Mouse (Mus musculus): ENCODE data around the gene 4930432M17Rik. TPM values are rescaled to one million over a fixed set of nuclear protein-coding genes. Genes with fewer than 3 reads are reported as not detected.

4930432M17Rik gene
- polyA plus RNA-seq, 1 experiment from 2014 or later, result not detected

GRCm38 (mm10) chr3:121713151-121713701 is 42.7 kb downstream of the 4930432M17Rik start:
- H3K27ac ChIP-seq, result no peak overlapping the region
- H3K36me3 ChIP-seq, result no peaks in the 10 kb centered on the region
- H3K9ac ChIP-seq, result no peak overlapping the region

DNA sequence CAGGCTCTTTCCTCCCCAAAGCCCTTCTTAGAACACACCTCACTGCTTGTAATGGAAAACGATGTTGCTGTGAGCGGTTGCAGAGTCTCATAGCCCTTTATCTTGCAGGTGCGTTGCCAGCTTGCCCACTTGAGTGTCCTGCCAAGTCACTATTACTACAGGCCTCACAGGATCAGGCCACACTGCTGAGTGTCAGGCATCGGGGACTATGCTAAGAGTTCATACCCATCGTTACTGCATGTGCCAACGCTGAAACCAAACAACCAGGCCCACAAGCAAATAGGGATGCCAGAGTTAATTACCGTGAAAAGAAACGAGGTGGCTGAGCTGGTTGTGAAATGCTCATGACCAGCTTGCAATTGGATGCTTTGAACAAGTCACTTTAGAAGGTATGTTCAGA is 43.3 kb downstream of the 4930432M17Rik start:
- H3K27me3 ChIP-seq (replicated peaks), result peaks cover 5% of the 10 kb centered on the region
- no peaks in the 10 kb centered on the region for H3K4me1 ChIP-seq
- no peak overlapping the region for H3K27ac ChIP-seq
- no peak for ATAC-seq
- 68% methylated on average over 8 of the region's 8 CpGs for WGBS (ENCODE audit: insufficient replicate concordance)
- no peak overlapping the region for H3K4me3 ChIP-seq
- no peaks in the 10 kb centered on the region for H3K9me3 ChIP-seq (replicated peaks)
- H3K4me2 ChIP-seq, result no peak overlapping the region
- H3K9ac ChIP-seq, result no peak overlapping the region
- no peaks in the 10 kb centered on the region for H3K36me3 ChIP-seq

More at GRCm38 (mm10) chr3:121713151-121713701, 42.7 kb downstream of the 4930432M17Rik start:
- H3K27me3 ChIP-seq (replicated peaks), result peaks cover 3% of the 10 kb centered on the region
- H3K4me2 ChIP-seq, result no peak overlapping the region
- no peak overlapping the region for H3K4me3 ChIP-seq
- 36% methylated on average over 17 of the region's 17 CpGs for WGBS (ENCODE audit: insufficient replicate concordance)
- no peaks in the 10 kb centered on the region for H3K9me3 ChIP-seq (replicated peaks)
- H3K4me1 ChIP-seq, result no peaks in the 10 kb centered on the region
- no peak for ATAC-seq

DNA sequence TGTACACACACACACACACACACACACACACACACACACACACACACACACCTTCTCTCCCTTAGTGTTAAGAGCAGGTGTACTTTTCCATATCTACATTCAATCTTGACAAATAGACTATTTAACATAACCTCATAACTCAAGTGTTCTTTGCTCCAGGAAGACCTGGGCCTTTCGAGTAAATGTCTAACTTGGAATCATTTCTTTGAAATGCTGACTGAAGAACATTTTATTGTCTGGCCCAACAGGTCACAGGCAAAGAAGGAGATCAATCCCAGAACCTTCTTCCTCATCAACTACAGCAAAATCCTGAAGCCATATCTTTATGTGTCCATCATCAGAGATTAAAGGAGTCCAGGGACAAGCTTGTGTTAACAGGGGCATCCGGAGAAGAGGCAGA is 43.9 kb downstream of the 4930432M17Rik start:
- no peaks in the 10 kb centered on the region for H3K36me3 ChIP-seq
- no peak for ATAC-seq
- H3K4me1 ChIP-seq, result no peaks in the 10 kb centered on the region
- WGBS (ENCODE audit: insufficient replicate concordance), result 71% methylated on average over 2 of the region's 2 CpGs
- no peak overlapping the region for H3K27ac ChIP-seq
- H3K4me2 ChIP-seq, result no peak overlapping the region
- H3K27me3 ChIP-seq (replicated peaks), result peaks cover 11% of the 10 kb centered on the region
- no peak overlapping the region for H3K4me3 ChIP-seq
- H3K9ac ChIP-seq, result no peak overlapping the region
- no peaks in the 10 kb centered on the region for H3K9me3 ChIP-seq (replicated peaks)

GRCm38 (mm10) chr3:121715336-121715735 is 44.8 kb downstream of the 4930432M17Rik start:
- Histone ChIP-seq H3K27me3 (replicated peaks) (peaks cover 9% of the 10 kb centered on the region), H3K4me2 (no peak overlapping the region), H3K9me3 (replicated peaks) (no peaks in the 10 kb centered on the region), H3K9ac (no peak overlapping the region), H3K4me1 (no peaks in the 10 kb centered on the region), H3K4me3 (no peak overlapping the region), H3K36me3 (no peaks in the 10 kb centered on the region), H3K27ac (no peak overlapping the region)
- ATAC-seq, result no peak

DNA sequence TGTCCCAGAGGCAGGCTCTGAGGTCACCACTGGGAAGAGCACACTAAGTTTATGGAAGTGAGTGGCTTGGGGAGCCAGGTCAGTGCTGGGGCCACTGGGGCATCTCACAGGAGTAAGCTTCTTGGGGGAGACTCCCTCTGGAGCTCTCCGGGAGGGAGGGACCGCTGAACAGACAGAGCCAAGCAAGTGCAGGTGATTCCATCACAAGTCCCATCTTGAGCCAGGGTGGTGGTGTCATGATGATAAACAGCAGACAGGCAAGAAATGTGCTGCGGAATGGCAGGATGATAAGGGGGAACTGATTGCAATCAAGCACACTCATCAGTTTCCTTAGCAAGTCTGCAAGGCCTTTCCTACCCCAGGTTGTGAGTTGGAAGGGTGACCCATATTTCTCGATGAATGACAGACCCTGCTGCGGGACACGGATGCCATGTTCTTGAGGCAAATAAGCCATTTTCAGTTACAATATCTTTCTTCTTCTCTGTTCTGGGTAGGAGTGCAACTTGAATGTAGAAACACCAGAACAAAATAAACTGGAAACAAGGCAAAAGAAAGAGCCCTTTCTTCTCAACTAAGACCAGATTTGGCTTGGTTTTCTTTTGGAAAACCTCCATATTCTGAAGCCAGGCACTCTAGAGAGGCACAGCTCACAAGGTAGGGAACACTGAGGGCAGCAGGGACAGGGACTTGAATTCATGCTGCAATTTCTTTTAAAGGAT is 45.3 kb downstream of the 4930432M17Rik start:
- ATAC-seq, result no peak
- no peaks in the 10 kb centered on the region for H3K4me1 ChIP-seq
- H3K4me2 ChIP-seq, result no peak overlapping the region
- H3K27ac ChIP-seq, result no peak overlapping the region
- H3K36me3 ChIP-seq, result no peaks in the 10 kb centered on the region
- H3K9ac ChIP-seq, result no peak overlapping the region
- 54% methylated on average over 6 of the region's 6 CpGs for WGBS (ENCODE audit: insufficient replicate concordance)
- H3K27me3 ChIP-seq (replicated peaks), result peaks cover 11% of the 10 kb centered on the region
- H3K9me3 ChIP-seq (replicated peaks), result no peaks in the 10 kb centered on the region
- no peak overlapping the region for H3K4me3 ChIP-seq

DNA sequence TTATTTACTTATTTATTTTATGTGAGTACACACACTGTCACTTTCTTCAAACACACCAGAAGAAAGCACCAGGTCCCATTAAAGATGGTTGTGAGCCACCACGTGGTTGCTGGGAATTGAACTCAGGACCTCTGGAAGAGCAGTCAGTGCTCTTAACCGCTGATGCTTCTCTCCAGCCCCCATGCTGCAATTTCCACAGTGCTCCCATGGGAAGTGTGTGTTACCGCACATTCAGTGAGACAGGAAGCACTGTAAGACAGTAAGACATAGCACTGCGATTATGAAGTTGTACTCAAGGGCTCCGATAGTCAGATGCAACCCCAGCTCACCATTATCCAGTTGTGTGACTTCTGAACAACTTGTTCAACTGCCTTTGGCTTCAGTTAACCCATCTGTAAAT is 45.9 kb downstream of the 4930432M17Rik start:
- H3K4me1 ChIP-seq, result 0 out of 2 replicates have a peak, but pooled peaks cover 4% of the 10 kb centered on the region
- H3K36me3 ChIP-seq, result no peaks in the 10 kb centered on the region
- no peak overlapping the region for H3K9ac ChIP-seq
- H3K4me2 ChIP-seq, result no peak overlapping the region
- 73% methylated on average over 5 of the region's 5 CpGs for WGBS (ENCODE audit: insufficient replicate concordance)
- no peak overlapping the region for H3K4me3 ChIP-seq
- no peak for ATAC-seq
- H3K9me3 ChIP-seq (replicated peaks), result no peaks in the 10 kb centered on the region
- H3K27ac ChIP-seq, result no peak overlapping the region
- H3K27me3 ChIP-seq (replicated peaks), result peaks cover 15% of the 10 kb centered on the region

- Histone ChIP-seq H3K9ac (no peak overlapping the region), H3K4me3 (no peak overlapping the region), H3K4me1 (peaks cover 12% of the 10 kb centered on the region), H3K9me3 (replicated peaks) (no peaks in the 10 kb centered on the region), H3K27ac (no peak overlapping the region), H3K36me3 (no peaks in the 10 kb centered on the region), H3K4me2 (no peak overlapping the region), H3K27me3 (replicated peaks) (peaks cover 37% of the 10 kb centered on the region)
- ATAC-seq, result no peak
- WGBS (ENCODE audit: insufficient replicate concordance), result 64% methylated on average over 8 of the region's 8 CpGs
These were observed 48.1 kb downstream of the 4930432M17Rik start for GRCm38 (mm10) chr3:121718679-121719078.

DNA sequence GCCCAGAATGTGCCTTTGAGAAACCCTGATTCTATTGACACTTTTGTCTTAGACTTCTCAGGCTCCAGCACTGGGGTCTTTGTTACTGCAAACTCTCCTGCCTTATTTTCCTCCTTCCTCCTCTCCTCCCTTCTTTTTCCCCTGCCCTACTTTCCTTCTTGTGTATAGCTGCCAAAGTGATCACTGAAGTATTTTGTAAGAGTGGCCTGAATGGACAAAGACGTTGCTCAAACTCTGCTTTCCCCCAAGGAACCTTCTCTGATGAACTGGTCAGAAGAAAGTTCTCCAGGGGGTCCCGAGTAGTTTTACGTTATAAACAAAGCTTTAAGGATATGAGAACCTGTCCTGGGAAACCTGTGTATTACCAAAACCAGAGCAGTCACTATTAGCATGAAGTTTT is 49.1 kb downstream of the 4930432M17Rik start:
- WGBS (ENCODE audit: insufficient replicate concordance), result 63% methylated on average over 3 of the region's 3 CpGs
- peaks cover 47% of the 10 kb centered on the region for H3K27me3 ChIP-seq (replicated peaks)
- H3K4me3 ChIP-seq, result no peak overlapping the region
- no peak overlapping the region for H3K27ac ChIP-seq
- no peak for ATAC-seq
- peaks cover 18% of the 10 kb centered on the region for H3K4me1 ChIP-seq
- H3K4me2 ChIP-seq, result no peak overlapping the region
- H3K36me3 ChIP-seq, result no peaks in the 10 kb centered on the region
- no peak overlapping the region for H3K9ac ChIP-seq
- no peaks in the 10 kb centered on the region for H3K9me3 ChIP-seq (replicated peaks)

DNA sequence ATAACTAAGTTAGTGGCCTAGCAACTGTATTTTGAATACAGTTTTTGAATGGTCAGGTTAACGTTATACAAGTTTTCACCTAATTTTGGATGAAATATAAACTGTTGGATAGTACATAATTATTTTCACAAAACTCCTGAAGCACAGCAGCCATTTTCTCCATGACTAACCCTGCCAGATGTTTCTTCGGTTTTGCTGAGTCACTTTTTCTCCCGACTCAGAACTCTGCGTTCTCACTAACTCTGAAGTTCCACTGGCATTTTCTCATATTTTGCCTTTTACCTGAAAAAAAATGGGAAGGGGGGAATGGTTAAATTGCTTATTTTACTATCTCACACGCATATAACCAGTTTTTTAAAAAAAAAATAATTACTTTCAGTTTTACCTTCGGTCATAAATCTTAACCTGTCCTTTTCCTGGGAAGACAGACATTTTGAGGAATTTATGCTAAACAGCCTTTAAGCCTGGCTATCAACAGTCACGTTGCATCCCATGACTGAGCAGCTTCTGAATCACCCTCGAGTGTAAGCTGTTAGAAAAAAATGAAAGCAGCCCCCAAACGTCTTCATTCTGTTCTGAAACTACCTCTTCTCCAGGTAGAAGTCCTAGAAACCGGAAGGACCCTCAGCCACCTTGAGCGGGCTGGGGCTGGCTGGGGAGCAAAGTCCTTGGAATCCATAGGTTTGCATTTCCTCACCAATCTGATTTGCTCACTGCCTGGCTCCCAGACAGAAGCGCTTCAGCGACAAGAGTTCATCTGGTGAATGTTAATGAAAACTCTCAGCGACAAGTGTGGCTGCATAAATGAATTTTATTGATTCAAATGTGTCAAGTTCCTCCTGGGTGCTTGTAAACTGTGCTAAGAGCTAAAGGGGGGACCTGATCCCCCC is 50.5 kb downstream of the 4930432M17Rik start:
- H3K4me3 ChIP-seq, result no peak overlapping the region
- no peak overlapping the region for H3K27ac ChIP-seq
- 0 out of 2 replicates have a peak overlapping the region, but pooled peaks have one; percentile 3 for H3K4me2 ChIP-seq
- H3K4me1 ChIP-seq, result peaks cover 18% of the 10 kb centered on the region
- H3K36me3 ChIP-seq, result no peaks in the 10 kb centered on the region
- ATAC-seq, result no peak
- no peak overlapping the region for H3K9ac ChIP-seq
- 35% methylated on average over 14 of the region's 14 CpGs for WGBS (ENCODE audit: insufficient replicate concordance)
- peaks cover 58% of the 10 kb centered on the region for H3K27me3 ChIP-seq (replicated peaks)
- H3K9me3 ChIP-seq (replicated peaks), result no peaks in the 10 kb centered on the region

DNA sequence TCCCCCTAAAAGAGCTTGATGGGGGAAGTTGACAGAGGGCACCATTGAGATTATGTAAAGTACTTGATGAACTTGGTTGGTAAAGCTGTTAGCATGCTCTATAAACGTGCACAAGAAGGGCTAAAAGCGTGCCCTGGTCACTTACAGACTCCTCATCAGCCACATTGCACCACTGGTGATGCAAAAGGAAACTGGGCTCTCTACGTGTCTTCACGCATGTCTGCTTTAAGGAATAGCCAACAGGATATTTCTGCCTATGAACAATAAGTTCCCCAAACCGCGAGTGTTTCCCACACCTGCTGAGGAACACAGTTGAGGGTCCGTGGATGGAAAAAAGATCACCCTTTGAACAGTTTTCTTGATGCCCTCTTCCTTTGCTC is 51.1 kb downstream of the 4930432M17Rik start:
- no peak overlapping the region for H3K9ac ChIP-seq
- peaks cover 18% of the 10 kb centered on the region for H3K4me1 ChIP-seq
- H3K36me3 ChIP-seq, result no peaks in the 10 kb centered on the region
- no peaks in the 10 kb centered on the region for H3K9me3 ChIP-seq (replicated peaks)
- WGBS (ENCODE audit: insufficient replicate concordance), result 32% methylated on average over 7 of the region's 7 CpGs
- 0 out of 2 replicates have a peak overlapping the region, but pooled peaks have one; percentile 3 for H3K4me2 ChIP-seq
- ATAC-seq, result no peak
- no peak overlapping the region for H3K4me3 ChIP-seq
- H3K27me3 ChIP-seq (replicated peaks), result peaks cover 58% of the 10 kb centered on the region
- H3K27ac ChIP-seq, result no peak overlapping the region

DNA sequence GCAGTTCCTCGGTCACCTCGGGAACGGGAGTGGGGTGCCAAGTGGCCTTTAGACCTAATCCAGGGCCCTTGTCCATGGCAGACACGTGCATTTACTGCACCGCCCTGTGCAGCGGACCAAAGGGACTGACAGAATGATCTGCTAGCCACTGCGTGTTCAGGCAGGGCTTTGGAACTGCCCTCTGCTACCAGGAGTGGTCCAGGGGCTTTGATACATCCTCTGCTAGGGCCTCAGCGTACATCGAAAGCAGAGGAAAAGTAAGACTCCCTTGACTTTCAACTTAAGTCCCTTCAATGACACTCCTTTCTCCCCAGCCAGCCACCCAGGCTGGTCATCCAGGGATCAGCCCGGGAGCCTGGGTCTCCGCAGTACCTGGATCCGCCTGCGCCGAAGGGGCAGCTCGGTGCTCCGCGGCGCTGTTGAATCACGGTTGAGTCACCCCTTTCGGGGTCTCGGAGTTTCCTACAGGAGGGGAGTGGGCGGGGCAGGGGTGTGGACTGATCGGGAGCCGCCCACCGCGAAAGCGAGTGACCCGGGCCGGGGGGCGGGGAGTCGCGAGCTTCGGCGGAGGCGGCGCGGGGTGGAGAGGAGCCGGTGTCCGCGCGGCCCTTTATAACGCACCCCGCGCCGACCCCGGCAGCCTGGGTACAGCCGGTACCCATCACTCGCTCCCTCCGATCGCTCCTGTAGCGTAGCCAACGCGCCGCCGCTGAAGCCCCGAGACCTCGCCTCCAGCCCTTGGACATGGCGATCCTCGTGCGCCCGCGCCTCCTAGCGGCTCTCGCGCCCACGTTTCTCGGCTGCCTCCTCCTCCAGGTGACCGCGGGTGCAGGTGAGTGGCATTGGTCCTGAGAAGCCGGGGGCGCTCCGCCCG is 52.6 kb downstream of the 4930432M17Rik start, which contains the start of gene F3:
Gene F3, plus strand, starts transcription at position 567 of the 874 bp plus-strand sequence.
- Histone ChIP-seq H3K4me3 (peak within 1 kb of the TSS; percentile 55), H3K27ac (no peak within 1 kb of the TSS), H3K27me3 (replicated peaks) (peaks cover 58% of the 10 kb centered on the region), H3K4me1 (peaks cover 18% of the 10 kb centered on the region), H3K36me3 (no peaks in the 10 kb centered on the region), H3K9ac (no peak within 1 kb of the TSS), H3K4me2 (peak within 1 kb of the TSS; percentile 78), H3K9me3 (replicated peaks) (no peaks in the 10 kb centered on the region)
- ATAC-seq, result peak; percentile 58
- WGBS (ENCODE audit: insufficient replicate concordance), result 1% methylated on average over 64 of the region's 73 CpGs
